Mouse (Mus musculus) spleen, postnatal 10 days (tissue): ENCODE data around the gene Pi4k2b.

Experiments
- DNase-seq, 2 experiments: peaks; one replicate each; pipeline ENCODE4 v3.0.0; 2021 to 2022; ENCODE audit warnings: low spot score in 2 of 2

Gene Pi4k2b

GRCm38 (mm10) chr5:52776466-52777354, 35.3 kb downstream of the Pi4k2b start:
- DNase-seq: peak in 1 of 2 experiments; percentile 22

GRCm38 (mm10) chr5:52782523-52783250, 41.3 kb downstream of the Pi4k2b start:
- DNase-seq: peak; percentile 83 to 90

GRCm38 (mm10) chr5:52783251-52783620, 41.9 kb downstream of the Pi4k2b start:
- no peak for DNase-seq

- DNase-seq: no peak
Observed at GRCm38 (mm10) chr5:52783957-52784356, 42.6 kb downstream of the Pi4k2b start.

- no peak for DNase-seq
Observed at GRCm38 (mm10) chr5:52786556-52787322, 45.4 kb downstream of the Pi4k2b start.

- DNase-seq: no peak
Observed at GRCm38 (mm10) chr5:52793230-52793629, 51.9 kb downstream of the Pi4k2b start.

- DNase-seq: no peak
Observed at GRCm38 (mm10) chr5:52794109-52794508, 52.7 kb downstream of the Pi4k2b start.

- no peak for DNase-seq
Observed at GRCm38 (mm10) chr5:52799274-52799985, 58.1 kb downstream of the Pi4k2b start.

- no peak for DNase-seq
Observed at GRCm38 (mm10) chr5:52805801-52806200, 64.4 kb downstream of the Pi4k2b start.

- DNase-seq: no peak
Observed at GRCm38 (mm10) chr5:52806349-52806748, 65.0 kb downstream of the Pi4k2b start.

- no peak for DNase-seq
Observed at GRCm38 (mm10) chr5:52807030-52807429, 65.7 kb downstream of the Pi4k2b start.

- DNase-seq: no peak
Observed at GRCm38 (mm10) chr5:52810446-52810845, 69.1 kb downstream of the Pi4k2b start.

- no peak for DNase-seq
Observed at GRCm38 (mm10) chr5:52811056-52811455, 69.7 kb downstream of the Pi4k2b start.

GRCm38 (mm10) chr5:52812456-52812855, 71.1 kb downstream of the Pi4k2b start:
- DNase-seq: no peak

GRCm38 (mm10) chr5:52813312-52813711, 71.9 kb downstream of the Pi4k2b start:
- DNase-seq: no peak

- no peak for DNase-seq
Observed at GRCm38 (mm10) chr5:52818676-52819075, 77.3 kb downstream of the Pi4k2b start.
